Mouse (Mus musculus): ENCODE measurements around the gene Cdca7. TPM values are rescaled to one million over a fixed set of nuclear protein-coding genes. Genes with fewer than 3 reads are reported as not detected.

The Cdca7 gene
- polyA plus RNA-seq, 1 experiment from 2014 or later = 116 TPM

GRCm38 (mm10) chr2:72453563-72453962, 22.4 kb upstream of the Cdca7 start:
- Histone ChIP-seq H3K4me1 (ENCODE audit: control insufficient read depth, insufficient read depth, low read length) (no peaks in the 10 kb centered on the region), H3K27me3 (replicated peaks; ENCODE audit: control insufficient read depth, insufficient read depth, low read length) (no peaks in the 10 kb centered on the region), H3K9me3 (replicated peaks; ENCODE audit: control insufficient read depth, low read length) (no peaks in the 10 kb centered on the region), H3K36me3 (ENCODE audit: control insufficient read depth, insufficient read depth, low read length) (no peaks in the 10 kb centered on the region), H3K4me2 (ENCODE audit: low read length) (no peak overlapping the region), H3K27ac (ENCODE audit: low read depth, low read length) (no peak overlapping the region), H3K9ac (ENCODE audit: low read length) (no peak overlapping the region), H3K4me3 (ENCODE audit: low read depth, low read length) (no peak overlapping the region)
- no peak for ATAC-seq
- WGBS = 34% methylated on average over 3 of the region's 3 CpGs
- DNase-seq (ENCODE audit: low spot score) = no peak

DNA sequence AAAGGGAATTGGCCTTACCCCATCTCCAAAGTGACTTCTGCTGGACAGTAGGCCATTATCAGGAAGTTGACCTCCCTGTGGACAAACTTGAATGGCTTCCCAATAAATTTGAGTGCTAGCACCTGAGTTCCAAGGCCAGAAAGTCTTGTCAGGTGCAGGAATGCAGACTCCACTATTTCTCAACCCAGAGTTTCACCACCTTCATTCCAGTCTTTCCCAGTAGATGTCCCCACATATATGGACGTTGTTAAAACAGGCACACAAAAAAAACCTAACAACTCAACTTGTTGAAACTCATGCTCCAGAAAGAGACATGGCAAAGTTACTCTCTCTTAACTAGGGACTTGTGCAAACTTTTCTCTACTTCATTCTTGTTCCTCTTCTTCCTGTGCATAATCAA, 19.8 kb upstream of the Cdca7 start:
- no peaks in the 10 kb centered on the region for H3K4me1 ChIP-seq (ENCODE audit: control insufficient read depth, insufficient read depth, low read length)
- 69% methylated on average over 1 of the region's 1 CpGs for WGBS
- no peak overlapping the region for H3K27ac ChIP-seq (ENCODE audit: low read depth, low read length)
- H3K9ac ChIP-seq (ENCODE audit: low read length) = no peak overlapping the region
- H3K4me2 ChIP-seq (ENCODE audit: low read length) = no peak overlapping the region
- no peaks in the 10 kb centered on the region for H3K36me3 ChIP-seq (ENCODE audit: control insufficient read depth, insufficient read depth, low read length)
- DNase-seq (ENCODE audit: low spot score) = no peak
- no peak overlapping the region for H3K4me3 ChIP-seq (ENCODE audit: low read depth, low read length)
- H3K9me3 ChIP-seq (replicated peaks; ENCODE audit: control insufficient read depth, low read length) = no peaks in the 10 kb centered on the region
- no peaks in the 10 kb centered on the region for H3K27me3 ChIP-seq (replicated peaks; ENCODE audit: control insufficient read depth, insufficient read depth, low read length)
- no peak for ATAC-seq

GRCm38 (mm10) chr2:72464376-72465014, 11.5 kb upstream of the Cdca7 start:
- H3K4me3 ChIP-seq (ENCODE audit: low read depth, low read length) = no peak overlapping the region
- no peak for DNase-seq (ENCODE audit: low spot score)
- no peak for ATAC-seq
- H3K4me1 ChIP-seq (ENCODE audit: control insufficient read depth, insufficient read depth, low read length) = no peaks in the 10 kb centered on the region
- H3K4me2 ChIP-seq (ENCODE audit: low read length) = no peak overlapping the region
- H3K9me3 ChIP-seq (replicated peaks; ENCODE audit: control insufficient read depth, low read length) = no peaks in the 10 kb centered on the region
- H3K36me3 ChIP-seq (ENCODE audit: control insufficient read depth, insufficient read depth, low read length) = no peaks in the 10 kb centered on the region
- no peak overlapping the region for H3K27ac ChIP-seq (ENCODE audit: low read depth, low read length)
- no peak overlapping the region for H3K9ac ChIP-seq (ENCODE audit: low read length)
- no peaks in the 10 kb centered on the region for H3K27me3 ChIP-seq (replicated peaks; ENCODE audit: control insufficient read depth, insufficient read depth, low read length)
- WGBS = 78% methylated on average over 7 of the region's 7 CpGs

GRCm38 (mm10) chr2:72467604-72468003, 8.4 kb upstream of the Cdca7 start:
- ATAC-seq = no peak
- WGBS = 94% methylated on average over 1 of the region's 1 CpGs

DNA sequence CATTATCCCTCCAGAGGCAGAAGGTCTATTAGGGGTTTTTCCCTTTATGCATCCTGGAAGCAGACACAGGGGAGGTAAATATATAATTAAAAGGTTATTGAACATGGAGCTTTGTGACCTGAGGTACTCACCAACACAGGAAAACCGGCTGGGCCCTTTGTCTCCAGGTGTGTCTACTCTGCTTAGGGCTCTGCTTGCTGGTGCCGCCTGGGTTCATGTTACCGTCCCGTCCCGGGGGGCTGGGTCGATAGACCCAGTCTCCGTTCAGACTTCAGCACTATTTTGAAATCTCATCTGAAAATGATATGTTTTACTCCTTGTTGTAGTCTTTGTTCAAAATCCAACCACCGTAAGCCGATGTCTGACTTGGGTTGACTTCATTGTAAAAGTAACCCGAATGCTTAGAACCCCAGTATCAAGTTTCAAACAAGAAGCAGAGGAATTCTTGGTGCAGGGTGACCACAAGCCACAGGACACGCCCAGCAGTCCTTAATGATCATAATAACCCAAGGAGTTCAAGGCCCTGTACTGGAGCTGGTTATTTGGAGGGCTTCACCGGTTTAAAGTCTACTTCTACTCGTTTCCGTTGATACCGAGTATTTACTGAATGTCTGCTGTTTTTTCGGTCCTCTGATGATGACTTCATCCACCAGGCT, 4.4 kb upstream of the Cdca7 start:
- Histone ChIP-seq H3K27ac (ENCODE audit: low read depth, low read length) (no peak overlapping the region), H3K4me1 (ENCODE audit: control insufficient read depth, insufficient read depth, low read length) (no peaks in the 10 kb centered on the region)
- 79% methylated on average over 16 of the region's 16 CpGs for WGBS

More at GRCm38 (mm10) chr2:72467604-72468003, 8.4 kb upstream of the Cdca7 start:
- Histone ChIP-seq H3K4me2 (ENCODE audit: low read length) (no peak overlapping the region), H3K27me3 (replicated peaks; ENCODE audit: control insufficient read depth, insufficient read depth, low read length) (no peaks in the 10 kb centered on the region), H3K27ac (ENCODE audit: low read depth, low read length) (no peak overlapping the region), H3K4me3 (ENCODE audit: low read depth, low read length) (no peak overlapping the region), H3K36me3 (ENCODE audit: control insufficient read depth, insufficient read depth, low read length) (no peaks in the 10 kb centered on the region), H3K4me1 (ENCODE audit: control insufficient read depth, insufficient read depth, low read length) (no peaks in the 10 kb centered on the region), H3K9ac (ENCODE audit: low read length) (no peak overlapping the region), H3K9me3 (replicated peaks; ENCODE audit: control insufficient read depth, low read length) (no peaks in the 10 kb centered on the region)
- DNase-seq (ENCODE audit: low spot score) = no peak

DNA sequence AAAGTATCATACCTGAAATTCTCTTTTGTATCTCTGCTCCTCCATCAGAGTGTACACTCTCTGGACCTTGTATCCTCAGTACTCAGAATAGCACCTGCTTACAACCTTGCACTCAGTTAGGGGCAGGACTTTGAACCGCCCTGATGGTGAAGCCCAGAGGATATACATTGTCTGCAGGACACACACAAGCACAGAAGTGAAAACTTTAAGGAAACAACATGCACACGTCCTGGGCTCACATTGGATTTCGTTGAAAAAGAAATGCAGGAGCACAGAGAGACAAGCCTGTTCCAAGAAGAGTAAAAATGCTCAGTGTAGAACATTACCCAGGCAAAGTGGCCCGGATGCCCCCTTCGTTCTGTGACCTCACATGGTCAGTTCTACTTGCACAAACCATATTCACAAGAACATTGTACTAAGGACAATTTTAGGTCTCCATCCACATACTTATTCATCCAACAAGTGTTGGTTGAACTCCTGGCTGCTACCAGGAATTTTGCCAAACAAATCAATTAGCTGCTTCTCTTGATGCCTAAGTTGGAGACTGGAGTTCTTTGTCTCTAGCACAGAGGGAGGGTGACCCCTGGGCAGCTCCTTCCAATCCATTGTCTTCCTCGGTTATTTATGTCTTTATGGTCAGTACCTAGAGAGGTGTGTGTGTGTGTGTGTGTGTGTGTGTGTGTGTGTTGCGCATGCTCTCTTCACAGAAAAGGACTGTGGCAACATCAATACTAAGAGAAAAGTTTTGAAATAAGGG, 1.2 kb upstream of the Cdca7 start:
- ATAC-seq (no peak), DNase-seq (ENCODE audit: low spot score) (peak; percentile 60)
- H3K4me2 ChIP-seq (ENCODE audit: low read length) = no peak overlapping the region; the same call in 1 of the 2 replicates
- no peak overlapping the region for H3K9ac ChIP-seq (ENCODE audit: low read length)
- H3K9me3 ChIP-seq (replicated peaks; ENCODE audit: control insufficient read depth, low read length) = no peaks in the 10 kb centered on the region
- H3K27ac ChIP-seq (ENCODE audit: low read depth, low read length) = no peak overlapping the region
- no peak overlapping the region for H3K4me3 ChIP-seq (ENCODE audit: low read depth, low read length)
- peaks cover 4% of the 10 kb centered on the region; the same call in 1 of the 2 replicates for H3K36me3 ChIP-seq (ENCODE audit: control insufficient read depth, insufficient read depth, low read length)
- peaks cover 20% of the 10 kb centered on the region for H3K4me1 ChIP-seq (ENCODE audit: control insufficient read depth, insufficient read depth, low read length)
- 29% methylated on average over 7 of the region's 7 CpGs for WGBS
- no peaks in the 10 kb centered on the region for H3K27me3 ChIP-seq (replicated peaks; ENCODE audit: control insufficient read depth, insufficient read depth, low read length)

More for the DNA sequence above, 4.4 kb upstream of the Cdca7 start:
- DNase-seq (ENCODE audit: low spot score) = no peak
- no peak overlapping the region for H3K9ac ChIP-seq (ENCODE audit: low read length)
- H3K4me2 ChIP-seq (ENCODE audit: low read length) = no peak overlapping the region
- no peaks in the 10 kb centered on the region for H3K9me3 ChIP-seq (replicated peaks; ENCODE audit: control insufficient read depth, low read length)
- H3K4me3 ChIP-seq (ENCODE audit: low read depth, low read length) = no peak overlapping the region
- H3K36me3 ChIP-seq (ENCODE audit: control insufficient read depth, insufficient read depth, low read length) = no peaks in the 10 kb centered on the region
- no peaks in the 10 kb centered on the region for H3K27me3 ChIP-seq (replicated peaks; ENCODE audit: control insufficient read depth, insufficient read depth, low read length)
- ATAC-seq = no peak

DNA sequence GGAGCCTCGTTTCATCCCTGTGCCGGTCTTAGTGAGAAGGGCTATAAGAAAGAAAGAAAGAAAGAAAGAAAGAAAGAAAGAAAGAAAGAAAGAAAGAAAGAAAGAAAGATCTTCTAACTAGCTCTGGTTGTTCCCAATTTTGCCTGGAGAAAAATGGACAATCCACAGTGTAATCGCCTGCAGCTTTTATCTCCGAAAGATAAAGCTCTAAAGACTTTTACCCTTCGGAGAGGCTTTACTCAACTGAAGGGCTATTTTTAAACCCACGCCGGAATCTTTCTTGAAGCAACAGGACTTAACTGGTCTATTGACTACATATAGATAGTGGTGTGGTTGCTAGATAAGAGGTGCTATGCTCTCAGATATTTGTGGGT, 549 bp upstream of the Cdca7 start:
- no peaks in the 10 kb centered on the region for H3K9me3 ChIP-seq (replicated peaks; ENCODE audit: control insufficient read depth, low read length)
- peak overlapping the region; percentile 82 for H3K4me3 ChIP-seq (ENCODE audit: low read depth, low read length)
- peak overlapping the region; percentile 85 for H3K9ac ChIP-seq (ENCODE audit: low read length)
- peak overlapping the region; percentile 84; the same call in 1 of the 2 replicates for H3K27ac ChIP-seq (ENCODE audit: low read depth, low read length)
- H3K36me3 ChIP-seq (ENCODE audit: control insufficient read depth, insufficient read depth, low read length) = peaks cover 11% of the 10 kb centered on the region; the same call in 1 of the 2 replicates
- no peak for ATAC-seq
- H3K4me1 ChIP-seq (ENCODE audit: control insufficient read depth, insufficient read depth, low read length) = peaks cover 26% of the 10 kb centered on the region
- WGBS = under 1% methylated on average over 7 of the region's 7 CpGs
- peak overlapping the region; percentile 78 for H3K4me2 ChIP-seq (ENCODE audit: low read length)
- no peaks in the 10 kb centered on the region for H3K27me3 ChIP-seq (replicated peaks; ENCODE audit: control insufficient read depth, insufficient read depth, low read length)
- no peak for DNase-seq (ENCODE audit: low spot score)

DNA sequence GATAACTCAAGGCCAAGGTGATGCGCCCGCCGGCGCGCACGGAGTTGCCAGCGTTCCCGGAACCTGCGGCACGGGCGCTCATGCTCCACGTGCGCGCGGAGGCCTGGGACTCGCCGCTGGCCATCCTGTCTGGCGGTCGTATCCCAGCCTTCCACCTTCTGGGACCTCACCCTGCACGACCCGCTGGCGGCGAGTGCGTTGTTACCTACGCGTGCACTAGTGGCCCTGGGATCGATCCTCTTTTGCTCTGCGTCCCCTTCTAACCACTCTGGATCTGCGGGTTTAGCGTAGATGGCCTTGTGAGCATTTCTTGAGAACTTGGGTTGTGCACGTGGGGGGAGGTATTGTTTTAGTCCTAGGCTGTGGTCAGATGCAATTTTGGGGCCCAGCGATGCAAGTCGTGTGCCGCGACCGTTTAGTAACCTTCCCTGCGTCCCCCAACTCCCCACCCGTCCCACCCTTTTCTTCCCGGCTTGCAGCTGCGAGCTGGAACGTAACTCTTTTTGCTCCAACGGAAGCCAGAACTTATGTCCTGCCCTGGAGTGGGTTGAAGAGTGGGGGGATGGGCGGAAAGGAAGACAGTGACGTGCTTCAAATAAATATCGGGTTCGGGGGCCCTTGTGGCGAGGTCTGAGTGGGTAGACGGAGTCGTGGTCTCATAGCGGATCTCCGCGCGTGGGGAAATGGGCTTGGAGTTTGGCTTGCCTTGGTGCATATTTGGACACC, 690 bp downstream of the Cdca7 start:
- ATAC-seq (peak; percentile 63), DNase-seq (ENCODE audit: low spot score) (peak; percentile 67)
- Histone ChIP-seq H3K4me3 (ENCODE audit: low read depth, low read length) (peak overlapping the region; percentile 82), H3K36me3 (ENCODE audit: control insufficient read depth, insufficient read depth, low read length) (peaks cover 21% of the 10 kb centered on the region), H3K9ac (ENCODE audit: low read length) (peak overlapping the region; percentile 85), H3K27ac (ENCODE audit: low read depth, low read length) (peak overlapping the region; percentile 84), H3K27me3 (replicated peaks; ENCODE audit: control insufficient read depth, insufficient read depth, low read length) (no peaks in the 10 kb centered on the region), H3K9me3 (replicated peaks; ENCODE audit: control insufficient read depth, low read length) (no peaks in the 10 kb centered on the region), H3K4me1 (ENCODE audit: control insufficient read depth, insufficient read depth, low read length) (peaks cover 29% of the 10 kb centered on the region), H3K4me2 (ENCODE audit: low read length) (peak overlapping the region; percentile 78)
- WGBS = under 1% methylated on average over 53 of the region's 53 CpGs

Measured in forebrain, embryonic 14.5 days (tissue).